Mouse (Mus musculus) bone marrow, adult 2 months (tissue): ENCODE data around the gene Skp1a.

Source experiments
- CTCF ChIP-seq: fragments of 200-500 bp; IDR thresholded peaks from 2 replicates; pipeline ENCODE4 v1.5.1; 2011; ENCODE audit warnings: low read length, control low read depth; ENCODE audit not compliant: control insufficient read depth, insufficient read depth
- POLR2A ChIP-seq: fragments of 200-500 bp; IDR thresholded peaks from 2 replicates; pipeline ENCODE4 v1.6.1; 2011; ENCODE audit warnings: low read depth, mild to moderate bottlenecking, control low read depth, low read length, borderline replicate concordance; ENCODE audit not compliant: control insufficient read depth

DNA sequence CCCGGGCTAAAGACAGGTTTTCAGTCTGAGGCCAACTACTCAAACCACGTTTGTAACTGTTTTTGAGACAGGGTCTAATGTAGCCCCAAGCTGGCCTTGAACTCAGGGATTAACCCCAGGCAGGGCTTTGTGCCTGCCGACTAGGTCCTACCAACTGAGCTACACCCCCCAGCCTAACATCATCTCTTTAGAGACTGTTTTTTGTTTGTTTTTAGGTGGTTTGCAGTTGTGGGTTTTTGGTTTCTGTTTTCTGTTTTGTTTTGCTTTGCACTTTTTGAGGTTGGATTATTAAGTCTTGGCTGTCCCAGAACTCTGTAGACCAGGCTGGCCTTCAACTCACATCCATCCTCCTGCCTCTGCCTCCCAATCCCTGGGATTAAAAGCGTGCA, 42.1 kb downstream of the Skp1a start:
- TF ChIP-seq CTCF (no peak), POLR2A (no peak)
